Comparison of ENCODE assay signal across 10 mouse cellular contexts in the genomic region with DNA sequence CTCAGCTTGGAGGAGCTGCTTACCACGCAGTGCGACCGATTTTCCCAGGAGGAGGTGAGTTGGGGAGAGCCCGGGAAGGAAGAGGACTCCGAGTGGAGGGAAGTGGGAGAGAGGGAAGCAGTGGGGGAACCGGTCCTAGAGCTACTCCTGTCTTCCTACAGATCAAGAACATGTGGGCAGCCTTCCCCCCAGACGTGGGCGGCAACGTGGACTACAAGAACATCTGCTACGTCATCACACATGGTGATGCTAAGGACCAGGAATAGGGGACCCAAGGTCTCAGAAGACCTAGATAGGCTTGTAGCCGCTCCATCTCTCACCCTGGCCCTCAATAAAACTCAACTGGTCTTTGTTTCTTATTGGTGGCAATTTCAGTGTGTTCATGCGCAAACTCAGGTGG. TPM values are rescaled to one million over a fixed set of nuclear protein-coding genes. Genes with fewer than 3 reads are reported as not detected.
DNase-seq lines count a peak whose midpoint lies in the region; ATAC-seq and TF ChIP-seq lines count a peak whose summit lies in the region.
"Had no signal": no experiment of that assay in that cellular context is flagged by ENCODE, and none has a peak within 500 bp of the region (broad histone marks: within the 10 kb centered on the region; RNA-seq: fewer than 3 reads in every experiment).

No protein-coding gene starts in this region.

- peaks cover 8% of the 10 kb centered on the region for H3K79me2 ChIP-seq in myocyte (ENCODE audit: control insufficient read depth, insufficient read depth)

- H3K27me3 ChIP-seq in heart, embryonic 11.5 days (ENCODE audit: control insufficient read depth, insufficient read depth, low read length): no peaks in the 10 kb centered on the region
- peaks cover 5% of the 10 kb centered on the region; the same call in 1 of the 2 replicates for H3K27me3 ChIP-seq in kidney, embryonic 15.5 days
- peaks cover 9% of the 10 kb centered on the region; the same call in 1 of the 2 replicates for H3K27me3 ChIP-seq in embryonic facial prominence, embryonic 13.5 days
- no peaks in the 10 kb centered on the region for H3K27me3 ChIP-seq in myocyte (ENCODE audit: control insufficient read depth, insufficient read depth, insufficient read length)

- no peaks in the 10 kb centered on the region for H3K9me3 ChIP-seq in heart, embryonic 11.5 days (replicated peaks; ENCODE audit: control insufficient read depth, low read length)
- no peaks in the 10 kb centered on the region for H3K9me3 ChIP-seq in kidney, embryonic 15.5 days (replicated peaks)
- H3K9me3 ChIP-seq in embryonic facial prominence, embryonic 13.5 days: no peaks in the 10 kb centered on the region
- H3K9me3 ChIP-seq: midbrain, embryonic 12.5 days had no signal

- no peak overlapping the region for H3ac ChIP-seq in myocyte (ENCODE audit: control insufficient read depth, insufficient read length)

- no peak overlapping the region for H3K4me3 ChIP-seq in heart, embryonic 11.5 days (ENCODE audit: low read depth, low read length)
- no peak overlapping the region; the same call in 1 of the 2 replicates for H3K4me3 ChIP-seq in kidney, embryonic 15.5 days (replicated peaks)
- H3K4me3 ChIP-seq in embryonic facial prominence, embryonic 13.5 days: peak overlapping the region; percentile 42; the same call in 1 of the 2 replicates
- peak overlapping the region; percentile 60 for H3K4me3 ChIP-seq in myocyte
- H3K4me3 ChIP-seq: midbrain, embryonic 12.5 days had no signal

- no peak overlapping the region for H3K27ac ChIP-seq in heart, embryonic 11.5 days (ENCODE audit: low read depth, low read length)
- H3K27ac ChIP-seq in kidney, embryonic 15.5 days: no peak overlapping the region
- H3K27ac ChIP-seq in embryonic facial prominence, embryonic 13.5 days: no peak overlapping the region
- H3K27ac ChIP-seq: midbrain, embryonic 12.5 days had no signal

- TF ChIP-seq POLR2A in myocyte (IDR thresholded peaks at IDR 0.05; ENCODE audit: insufficient read length, low read depth): peak; percentile 57

- no peak for ATAC-seq in heart, embryonic 11.5 days (replicated peaks; ENCODE audit: insufficient number of reproducible peaks, low FRiP score, low TSS enrichment)
- no peak for ATAC-seq in kidney, embryonic 15.5 days (replicated peaks; ENCODE audit: low FRiP score)
- ATAC-seq in embryonic facial prominence, embryonic 13.5 days (ENCODE audit: insufficient number of reproducible peaks, insufficient read depth, low FRiP score, low TSS enrichment, low read depth): no peak

- H3K9ac ChIP-seq in heart, embryonic 11.5 days (ENCODE audit: low read depth, low read length): no peak overlapping the region
- H3K9ac ChIP-seq in kidney, embryonic 15.5 days: no peak overlapping the region
- H3K9ac ChIP-seq in embryonic facial prominence, embryonic 13.5 days: no peak overlapping the region
- H3K9ac ChIP-seq: midbrain, embryonic 12.5 days had no signal

- peak overlapping the region; percentile 69 for H3K4me2 ChIP-seq in heart, embryonic 11.5 days
- H3K4me2 ChIP-seq in kidney, embryonic 15.5 days: peak overlapping the region; percentile 72; the same call in 1 of the 2 replicates
- H3K4me2 ChIP-seq in embryonic facial prominence, embryonic 13.5 days: peak overlapping the region; percentile 64
- H3K4me2 ChIP-seq in myocyte (ENCODE audit: low read depth): peak overlapping the region; percentile 66

- no peak for DNase-seq in heart, adult 9 months (ENCODE audit: low spot score in 2 of 2)
- no peak for DNase-seq in kidney, postnatal 4 days
- DNase-seq in lung, postnatal 25 days (ENCODE audit: low spot score): no peak
- DNase-seq in layer of hippocampus, adult 9-11 months: no peak
- DNase-seq: adrenal gland, adult 2 months had no signal

- WGBS in heart, embryonic 11.5 days (ENCODE audit: insufficient replicate concordance): 51% methylated on average over 12 of the region's 12 CpGs
- 56% methylated on average over 12 of the region's 12 CpGs for WGBS in kidney, embryonic 15.5 days
- WGBS in embryonic facial prominence, embryonic 13.5 days: 51% methylated on average over 12 of the region's 12 CpGs

- no peaks in the 10 kb centered on the region for H3K36me3 ChIP-seq in heart, embryonic 11.5 days (ENCODE audit: control insufficient read depth, insufficient read depth, low read length)
- H3K36me3 ChIP-seq in kidney, embryonic 15.5 days: no peaks in the 10 kb centered on the region
- H3K36me3 ChIP-seq in embryonic facial prominence, embryonic 13.5 days: no peaks in the 10 kb centered on the region
- H3K36me3 ChIP-seq in myocyte (ENCODE audit: control insufficient read depth, insufficient read depth): no peaks in the 10 kb centered on the region
- H3K36me3 ChIP-seq: midbrain, embryonic 12.5 days had no signal

- peaks cover 30% of the 10 kb centered on the region for H3K4me1 ChIP-seq in heart, embryonic 11.5 days (ENCODE audit: control insufficient read depth, insufficient read depth, low read length)
- H3K4me1 ChIP-seq in kidney, embryonic 15.5 days: peaks cover 27% of the 10 kb centered on the region
- H3K4me1 ChIP-seq in embryonic facial prominence, embryonic 13.5 days: peaks cover 15% of the 10 kb centered on the region

TF ChIP-seq in myocyte, 11 proteins besides CTCF, POLR2A, EP300 and RAD21:
- TF ChIP-seq POLR2AphosphoS2 (IDR thresholded peaks at IDR 0.05; ENCODE audit: insufficient read length, low read depth): peak; percentile 85
- TF ChIP-seq E2F4 (IDR thresholded peaks at IDR 0.05; ENCODE audit: insufficient read depth): no peak
- TF ChIP-seq USF1 (IDR thresholded peaks at IDR 0.05; ENCODE audit: low read depth): no peak

RNA-seq across cellular contexts. Expression of a gene that starts 5.2 kb away (rescaled TPM):
- 27.8 and 37.5 TPM in 2 replicates for polyA plus RNA-seq in heart, embryonic 11.5 days (2014; fragmentation: Nextera tagmentation; extraction: Ambion mirVana)
- polyA plus RNA-seq in kidney, embryonic 15.5 days (2015; fragmentation: Nextera tagmentation; extraction: Ambion mirVana): 51.1 and 90.2 TPM in 2 replicates
- polyA plus RNA-seq in embryonic facial prominence, embryonic 13.5 days (2015; fragmentation: Nextera tagmentation; extraction: Ambion mirVana): 34.1 and 41.1 TPM in 2 replicates
- polyA plus RNA-seq in myocyte (2012; fragmentation: generic; extraction: Trizol): 10,881 TPM
- polyA plus RNA-seq: adrenal gland, adult 2 months had no signal

RNA-seq across cellular contexts. Expression of a gene that starts 5.7 kb away (rescaled TPM):
- 17.5 and 23.7 TPM in 2 replicates for polyA plus RNA-seq in heart, embryonic 11.5 days (2014; fragmentation: Nextera tagmentation; extraction: Ambion mirVana)
- 23.4 and 26.7 TPM in 2 replicates for polyA plus RNA-seq in kidney, embryonic 15.5 days (2015; fragmentation: Nextera tagmentation; extraction: Ambion mirVana)
- 30.4 and 32.0 TPM in 2 replicates for polyA plus RNA-seq in embryonic facial prominence, embryonic 13.5 days (2015; fragmentation: Nextera tagmentation; extraction: Ambion mirVana)
- polyA plus RNA-seq in myocyte (2012; fragmentation: generic; extraction: Trizol): 62.8 TPM

RNA-seq across cellular contexts. Expression of a gene that starts 18.1 kb away (rescaled TPM):
- polyA plus RNA-seq in heart, embryonic 11.5 days (2014; fragmentation: Nextera tagmentation; extraction: Ambion mirVana): 41.7 and 41.8 TPM in 2 replicates
- 59.3 and 66.6 TPM in 2 replicates for polyA plus RNA-seq in kidney, embryonic 15.5 days (2015; fragmentation: Nextera tagmentation; extraction: Ambion mirVana)
- polyA plus RNA-seq in embryonic facial prominence, embryonic 13.5 days (2015; fragmentation: Nextera tagmentation; extraction: Ambion mirVana): 68.3 and 73.3 TPM in 2 replicates
- 58.3 TPM for polyA plus RNA-seq in myocyte (2012; fragmentation: generic; extraction: Trizol)

RNA-seq across cellular contexts. Expression of a gene that starts 18.9 kb away (rescaled TPM):
- polyA plus RNA-seq in heart, embryonic 11.5 days (2014; fragmentation: Nextera tagmentation; extraction: Ambion mirVana): 12.3 and 14.6 TPM in 2 replicates
- polyA plus RNA-seq in kidney, embryonic 15.5 days (2015; fragmentation: Nextera tagmentation; extraction: Ambion mirVana): 41.7 and 46.1 TPM in 2 replicates
- polyA plus RNA-seq in embryonic facial prominence, embryonic 13.5 days (2015; fragmentation: Nextera tagmentation; extraction: Ambion mirVana): 53.7 and 55.0 TPM in 2 replicates
- polyA plus RNA-seq in myocyte (2012; fragmentation: generic; extraction: Trizol): 11.4 TPM

RNA-seq across cellular contexts. Expression of a gene that starts 19.0 kb away (rescaled TPM):
- polyA plus RNA-seq in heart, embryonic 11.5 days (2014; fragmentation: Nextera tagmentation; extraction: Ambion mirVana): 19.8 and 23.1 TPM in 2 replicates
- 21.3 and 21.7 TPM in 2 replicates for polyA plus RNA-seq in kidney, embryonic 15.5 days (2015; fragmentation: Nextera tagmentation; extraction: Ambion mirVana)
- polyA plus RNA-seq in embryonic facial prominence, embryonic 13.5 days (2015; fragmentation: Nextera tagmentation; extraction: Ambion mirVana): 26.9 and 29.6 TPM in 2 replicates
- 2.2 TPM for polyA plus RNA-seq in myocyte (2012; fragmentation: generic; extraction: Trizol)

Comparison
In these comparisons a context has a peak if more than half of its experiments do, and no peak if none do; other contexts are left out.
1. H3K4me3 ChIP-seq: peak in embryonic facial prominence, embryonic 13.5 days (single experiment) and myocyte (single experiment); none in heart, embryonic 11.5 days (single experiment) and kidney, embryonic 15.5 days (single experiment).
2. RNA of a gene that starts 5.2 kb away (polyA plus RNA-seq): 10,881 TPM in myocyte (single experiment); 51.1 to 90.2 TPM in kidney, embryonic 15.5 days, 34.1 to 41.1 TPM in embryonic facial prominence, embryonic 13.5 days and 27.8 to 37.5 TPM in heart, embryonic 11.5 days; every median in the first group is over 100 times any median in the second.
3. Peak in every context shown above with its lines, with median percentiles within 50 percentile points of each other: H3K4me2 ChIP-seq.